Mouse (Mus musculus): ENCODE results near the gene Disp1.

Disp1 gene

GRCm38 (mm10) chr1:183200926-183201325, 20.4 kb downstream of the Disp1 start:
- no peak for DNase-seq

GRCm38 (mm10) chr1:183194763-183195162, 26.6 kb downstream of the Disp1 start:
- no peak for DNase-seq

DNA sequence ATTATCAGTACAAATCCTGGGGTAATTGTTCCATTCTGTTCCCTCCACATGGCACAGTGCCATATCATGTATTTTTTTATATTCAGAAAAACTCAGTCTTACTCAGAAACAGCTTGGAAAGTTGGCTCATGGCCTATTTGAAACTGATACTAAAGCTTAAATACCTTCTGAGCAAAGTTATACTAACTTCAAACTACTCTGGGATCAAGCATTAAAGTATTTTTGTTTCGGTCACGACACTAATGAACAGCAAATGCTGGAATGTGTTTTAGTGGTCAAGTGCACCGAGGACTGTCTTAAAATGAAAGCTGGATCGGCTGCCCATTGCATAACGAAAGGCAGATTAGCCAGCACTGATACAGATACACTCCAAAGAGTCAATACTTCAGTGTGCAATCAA, 27.2 kb downstream of the Disp1 start:
- DNase-seq: no peak

GRCm38 (mm10) chr1:183191398-183191797, 29.9 kb downstream of the Disp1 start:
- no peak for DNase-seq

- no peak for DNase-seq
These were observed 30.9 kb downstream of the Disp1 start for GRCm38 (mm10) chr1:183190456-183190855.

GRCm38 (mm10) chr1:183189014-183189662, 32.2 kb downstream of the Disp1 start:
- DNase-seq: no peak

GRCm38 (mm10) chr1:183188115-183189013, 33.0 kb downstream of the Disp1 start:
- DNase-seq: no peak

DNA sequence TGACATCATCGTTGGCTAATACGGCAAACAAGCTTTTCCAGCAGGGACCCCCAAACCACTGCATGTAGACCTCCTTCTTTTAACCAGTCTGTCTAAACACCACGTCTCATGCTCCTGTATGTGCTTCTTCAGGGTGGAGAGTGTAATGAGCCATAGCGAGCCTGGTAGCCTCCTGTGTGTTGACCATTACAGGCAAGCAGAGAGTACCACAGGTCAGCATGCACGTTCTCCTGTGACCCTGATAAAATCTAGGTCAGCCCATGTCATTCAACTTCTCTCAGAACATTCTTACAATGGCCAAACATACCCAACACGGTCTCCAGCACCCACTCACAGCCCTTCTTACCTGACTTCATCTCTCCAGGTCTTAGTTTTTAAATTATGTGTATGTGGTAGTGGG, 35.8 kb downstream of the Disp1 start:
- no peak for DNase-seq

GRCm38 (mm10) chr1:183184681-183185080, 36.6 kb downstream of the Disp1 start:
- no peak for DNase-seq

DNA sequence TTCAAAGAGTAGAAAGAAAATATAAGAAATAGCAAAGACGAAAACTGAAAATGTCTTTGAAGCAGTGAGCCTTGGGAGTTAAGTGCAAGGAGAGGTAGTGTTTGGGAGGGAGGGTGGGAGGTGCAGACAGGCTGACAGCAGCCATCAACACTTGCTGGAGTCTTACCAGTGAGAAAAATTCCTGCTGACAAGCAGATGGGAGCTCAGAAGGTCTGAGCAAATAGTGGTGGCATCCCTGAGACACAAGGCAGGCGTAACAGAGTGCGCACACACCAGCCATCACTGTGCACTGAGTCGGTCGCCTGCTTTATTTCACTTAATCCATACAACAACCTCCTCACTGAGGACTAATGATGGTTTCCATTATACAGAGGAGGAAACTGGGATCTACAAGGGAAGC, 37.8 kb downstream of the Disp1 start:
- no peak for DNase-seq

DNA sequence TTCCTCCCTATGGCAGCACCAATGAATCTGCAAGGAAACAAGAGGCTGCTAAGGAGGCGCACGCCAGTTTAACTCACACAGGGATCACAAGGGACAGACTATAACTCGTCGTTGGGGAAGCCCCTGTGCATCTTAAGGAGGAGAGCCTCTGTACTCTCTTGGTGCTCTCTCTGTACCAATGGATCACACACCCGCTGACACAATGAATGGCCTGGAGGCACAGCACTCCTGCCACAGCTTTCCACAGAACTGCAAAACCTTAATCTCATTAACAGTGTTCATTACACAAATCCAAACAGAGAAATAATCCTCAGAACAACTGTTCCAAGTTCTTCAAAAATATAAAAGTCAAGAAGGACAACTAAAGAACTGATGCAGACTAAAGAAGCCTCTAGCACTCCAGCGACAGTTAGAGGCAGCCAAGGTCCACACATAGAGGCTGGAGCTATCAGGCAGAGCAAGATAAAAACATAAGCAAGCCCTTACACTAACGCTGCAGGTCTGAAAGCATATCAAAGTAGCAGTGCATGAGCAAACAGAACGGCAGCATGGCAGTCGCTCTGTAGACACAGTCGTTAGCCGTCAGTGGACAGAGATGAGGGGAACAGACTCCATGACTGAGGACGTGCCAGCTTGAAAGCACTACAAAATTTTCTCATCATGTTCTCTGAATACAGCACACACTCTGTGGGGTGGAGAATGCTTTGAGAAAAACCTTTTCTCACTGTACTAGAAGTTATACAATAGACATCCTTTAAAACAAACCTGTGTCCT, 38.5 kb downstream of the Disp1 start:
- no peak for DNase-seq

DNA sequence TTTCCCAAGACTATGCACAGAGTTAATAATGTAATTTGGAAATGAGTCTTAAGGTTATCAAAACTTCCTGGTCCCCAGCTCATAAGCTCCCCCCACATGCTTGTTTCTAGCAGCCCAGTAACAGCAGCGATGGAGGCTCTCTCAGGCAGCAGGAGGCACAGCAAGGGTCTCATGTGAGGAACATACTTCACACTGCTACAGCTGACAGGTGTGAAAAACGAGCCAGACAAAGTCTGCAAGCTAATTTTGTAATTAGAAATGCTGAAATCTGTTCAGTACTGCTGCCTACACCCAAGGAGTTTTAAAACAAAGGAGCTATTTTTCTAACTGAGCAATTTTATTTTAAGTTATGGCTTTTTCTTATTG, 40.3 kb downstream of the Disp1 start:
- no peak for DNase-seq

GRCm38 (mm10) chr1:183180301-183181029, 40.9 kb downstream of the Disp1 start:
- DNase-seq: no peak

DNA sequence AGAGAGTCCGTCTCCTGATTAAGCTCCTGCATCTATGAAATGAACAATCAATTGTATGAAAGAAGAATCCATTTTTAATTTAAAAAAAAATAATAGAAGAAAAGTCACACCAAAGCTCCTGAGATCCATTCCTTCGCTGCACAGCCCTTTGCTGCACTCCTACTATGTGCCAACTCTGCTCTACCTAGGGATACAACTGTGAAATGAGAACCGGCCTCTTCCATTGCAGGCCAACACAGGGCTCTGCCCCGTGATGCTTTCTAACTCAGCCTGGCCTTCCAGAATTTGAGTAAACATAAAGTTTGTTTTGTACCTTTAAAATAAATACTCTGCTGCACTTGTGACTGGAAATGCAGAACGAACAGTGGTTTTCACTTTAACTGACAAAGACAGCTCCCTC, 42.0 kb downstream of the Disp1 start:
- no peak for DNase-seq

DNA sequence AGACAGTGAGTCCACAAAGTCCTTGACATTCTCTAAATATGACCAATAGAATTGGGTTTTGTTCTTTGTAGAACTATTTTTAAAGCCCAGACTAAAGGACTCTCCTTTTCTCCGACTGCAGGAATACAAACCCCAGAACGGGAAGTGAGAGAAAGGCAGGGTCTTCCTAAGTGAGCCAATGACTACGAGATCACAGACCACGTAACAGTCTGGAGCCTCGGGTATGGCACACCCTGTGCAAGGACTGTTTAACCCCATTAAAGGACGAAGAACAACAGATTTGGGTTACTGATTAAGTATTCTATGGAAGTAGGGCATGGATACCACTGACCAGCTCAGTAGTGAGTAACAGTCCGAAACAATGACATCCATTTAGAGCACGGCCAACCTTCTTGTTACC, 46.1 kb downstream of the Disp1 start:
- no peak for DNase-seq

DNA sequence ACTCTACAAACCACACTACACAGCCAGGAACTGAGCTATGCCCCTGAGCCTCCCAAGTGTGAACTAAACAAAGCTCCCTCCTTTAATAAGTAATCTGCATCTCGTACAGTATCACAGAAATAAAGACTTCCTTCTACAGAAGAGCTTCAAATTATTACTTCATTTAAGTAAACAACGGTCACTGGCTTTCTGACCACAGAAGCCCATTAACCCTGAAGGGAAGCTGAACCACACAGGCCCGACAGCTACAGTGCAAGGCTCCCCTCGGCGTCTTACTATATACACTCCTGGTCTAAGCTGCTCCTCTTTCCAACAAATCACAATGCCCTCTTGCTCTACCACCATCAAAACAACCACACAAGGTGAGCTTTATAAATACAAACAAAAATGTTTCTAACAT, 50.2 kb downstream of the Disp1 start:
- no peak for DNase-seq

GRCm38 (mm10) chr1:183168465-183168864, 52.9 kb downstream of the Disp1 start:
- no peak for DNase-seq

DNA sequence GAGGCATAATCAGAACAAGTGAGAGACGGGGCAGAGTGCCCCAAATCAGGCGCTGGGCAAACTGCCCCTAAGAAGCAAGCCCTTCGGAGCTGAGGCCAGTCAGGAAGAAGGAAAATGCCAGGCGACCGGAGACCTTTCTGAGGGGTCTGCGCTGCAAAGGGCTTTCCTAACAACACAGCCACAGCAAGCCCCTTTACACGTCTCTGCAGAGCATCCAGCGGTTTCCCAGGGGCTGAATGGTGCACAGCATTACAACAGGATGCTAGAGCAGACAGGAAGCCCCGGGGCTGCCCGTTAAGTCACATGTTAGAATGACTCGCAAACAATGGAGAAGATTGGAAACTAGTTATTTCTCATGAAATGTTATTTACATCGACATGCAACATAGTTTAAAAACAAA, 53.5 kb downstream of the Disp1 start:
- no peak for DNase-seq

GRCm38 (mm10) chr1:183166700-183167099, 54.6 kb downstream of the Disp1 start:
- DNase-seq: no peak

- DNase-seq: no peak
These were observed 56.7 kb downstream of the Disp1 start for GRCm38 (mm10) chr1:183164648-183165071.

- DNase-seq: no peak
These were observed 57.1 kb downstream of the Disp1 start for GRCm38 (mm10) chr1:183164190-183164580.

DNA sequence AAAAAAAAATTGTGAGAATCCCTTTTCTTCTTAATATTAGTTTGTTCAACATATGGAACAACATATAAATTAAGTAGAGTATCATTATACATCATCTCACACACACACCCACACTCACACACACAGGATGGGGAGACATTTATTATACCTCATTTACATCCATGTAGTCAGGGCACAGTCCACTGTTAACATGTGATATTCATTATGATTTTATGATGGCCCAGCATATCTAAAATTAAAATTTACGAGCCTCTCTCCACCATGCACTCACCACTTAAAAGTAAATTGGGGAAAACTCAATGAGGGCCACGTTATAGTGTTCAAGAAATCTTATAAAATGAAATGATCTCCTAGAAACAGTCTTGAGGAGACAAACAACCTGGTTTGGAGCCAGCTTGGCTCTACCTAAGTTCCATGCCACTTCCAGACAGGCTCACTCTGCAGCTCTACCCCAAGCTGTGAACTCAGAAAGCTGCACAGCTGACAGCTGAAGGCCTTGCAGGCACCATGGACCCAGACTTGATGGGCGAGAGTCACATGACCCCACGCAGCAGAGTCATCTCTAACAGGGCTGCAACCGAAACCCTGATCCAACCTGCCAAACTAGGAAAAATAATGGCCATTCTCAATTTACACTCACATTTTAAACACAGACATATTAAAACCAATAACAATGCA, 57.7 kb downstream of the Disp1 start:
- DNase-seq: no peak
